Mouse (Mus musculus) lung, adult 18-20 months (tissue): ENCODE data around the gene Mapk1.
"Not testable (repeated sequence)": the region's sequence is repeated elsewhere in the genome, so short reads cannot be mapped to it uniquely, and the experiment has no call there.

Experiments used
- DNase-seq, 2 experiments: peaks; one replicate each; pipeline ENCODE4 v3.0.0; 2022; ENCODE audit warnings: mixed read lengths in 2 of 2

Gene Mapk1

DNA sequence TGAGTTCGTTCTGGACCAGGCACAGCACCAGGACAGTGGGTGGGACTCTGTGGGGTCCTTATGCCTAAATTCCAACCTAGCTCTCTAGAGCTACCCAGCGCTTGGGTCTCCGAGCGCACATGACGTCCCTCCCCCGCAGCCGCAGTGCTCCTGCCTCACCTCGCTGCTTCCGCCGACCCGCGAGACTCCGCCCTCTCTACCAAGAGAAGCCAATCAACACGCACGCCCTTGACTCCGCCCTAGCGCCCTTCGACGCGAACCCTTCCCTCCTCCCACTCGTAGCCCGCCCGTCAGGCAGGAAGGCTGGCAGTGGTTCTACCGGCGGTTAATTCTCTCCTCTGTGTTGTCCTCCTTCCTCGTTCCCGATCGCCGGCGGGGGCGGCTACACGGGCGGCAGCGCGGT lies at the start of gene Mapk1:
Mapk1 (plus strand) TSS at position 252 of the 403 bp plus-strand sequence.
- DNase-seq: peak; percentile 97

DNA sequence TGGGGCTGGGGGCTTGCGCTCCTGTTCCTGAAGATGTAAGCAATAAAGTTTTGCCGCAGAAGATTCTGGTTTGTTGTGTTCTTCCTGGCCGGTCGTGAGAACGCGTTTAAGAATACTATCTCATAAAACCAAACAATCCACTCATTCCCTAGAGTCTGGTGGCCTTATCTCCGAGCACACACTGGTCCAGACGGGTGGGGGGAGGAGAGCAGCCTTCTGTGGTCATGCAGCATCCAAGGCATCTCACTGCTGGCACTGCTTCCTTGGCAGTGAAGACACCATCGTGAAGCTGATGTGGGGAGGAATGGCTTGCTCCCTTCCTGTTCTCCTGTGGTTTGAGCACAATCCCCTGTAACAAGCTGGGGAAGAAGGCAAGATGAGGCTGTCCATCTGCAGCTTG lies 43.6 kb upstream of the Mapk1 start:
- no peak for DNase-seq

DNA sequence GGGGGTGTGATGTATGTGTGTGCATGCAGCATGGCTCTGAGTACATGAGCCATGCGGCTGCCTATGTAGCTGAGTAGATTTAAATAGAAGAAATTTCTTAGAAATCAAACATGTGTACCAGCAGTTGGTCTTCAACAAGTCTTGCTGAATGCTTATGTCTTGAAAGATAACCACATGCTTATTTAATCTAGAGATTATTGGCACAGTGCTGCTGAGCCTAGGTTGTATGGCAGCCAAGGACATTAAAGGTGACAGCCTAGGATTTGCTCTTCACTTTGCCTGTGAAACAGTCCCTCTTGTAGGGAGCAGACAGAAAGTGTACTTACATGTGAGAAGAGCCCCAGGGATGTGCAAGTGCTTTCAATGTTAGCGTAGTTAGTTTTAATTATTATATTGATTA lies 42.1 kb upstream of the Mapk1 start:
- no peak for DNase-seq

- no peak for DNase-seq
Measured at GRCm38 (mm10) chr16:16958575-16958974, 24.6 kb upstream of the Mapk1 start.

- no peak for DNase-seq
Measured at GRCm38 (mm10) chr16:16959907-16960306, 23.3 kb upstream of the Mapk1 start.

- DNase-seq: no peak
Measured at GRCm38 (mm10) chr16:16965149-16965548, 18.0 kb upstream of the Mapk1 start.

- DNase-seq: no peak
Measured at GRCm38 (mm10) chr16:16966290-16966689, 16.9 kb upstream of the Mapk1 start.

- no peak for DNase-seq
Measured at GRCm38 (mm10) chr16:16978061-16978460, 5.1 kb upstream of the Mapk1 start.

DNA sequence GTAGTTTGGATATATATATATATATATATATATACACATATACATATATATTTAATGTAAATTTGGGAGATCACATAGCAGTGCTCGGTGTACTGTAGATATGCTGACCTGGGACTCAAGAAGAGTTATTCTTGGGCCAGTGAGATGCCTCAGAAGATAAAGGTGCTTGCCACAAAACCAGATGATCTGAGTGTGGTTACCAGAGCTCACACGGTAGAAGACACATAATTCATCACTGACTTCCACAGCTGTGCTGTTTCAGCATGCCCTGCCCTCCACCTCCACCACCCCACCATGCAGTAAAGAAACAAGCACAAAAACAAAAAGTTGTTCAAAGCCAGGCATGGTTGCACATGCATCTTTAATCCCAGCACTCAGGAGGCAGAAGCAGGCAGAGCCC lies 4.4 kb upstream of the Mapk1 start:
- no peak for DNase-seq

GRCm38 (mm10) chr16:16982636-16983035 lies 546 bp upstream of the Mapk1 start:
- no peak for DNase-seq

DNA sequence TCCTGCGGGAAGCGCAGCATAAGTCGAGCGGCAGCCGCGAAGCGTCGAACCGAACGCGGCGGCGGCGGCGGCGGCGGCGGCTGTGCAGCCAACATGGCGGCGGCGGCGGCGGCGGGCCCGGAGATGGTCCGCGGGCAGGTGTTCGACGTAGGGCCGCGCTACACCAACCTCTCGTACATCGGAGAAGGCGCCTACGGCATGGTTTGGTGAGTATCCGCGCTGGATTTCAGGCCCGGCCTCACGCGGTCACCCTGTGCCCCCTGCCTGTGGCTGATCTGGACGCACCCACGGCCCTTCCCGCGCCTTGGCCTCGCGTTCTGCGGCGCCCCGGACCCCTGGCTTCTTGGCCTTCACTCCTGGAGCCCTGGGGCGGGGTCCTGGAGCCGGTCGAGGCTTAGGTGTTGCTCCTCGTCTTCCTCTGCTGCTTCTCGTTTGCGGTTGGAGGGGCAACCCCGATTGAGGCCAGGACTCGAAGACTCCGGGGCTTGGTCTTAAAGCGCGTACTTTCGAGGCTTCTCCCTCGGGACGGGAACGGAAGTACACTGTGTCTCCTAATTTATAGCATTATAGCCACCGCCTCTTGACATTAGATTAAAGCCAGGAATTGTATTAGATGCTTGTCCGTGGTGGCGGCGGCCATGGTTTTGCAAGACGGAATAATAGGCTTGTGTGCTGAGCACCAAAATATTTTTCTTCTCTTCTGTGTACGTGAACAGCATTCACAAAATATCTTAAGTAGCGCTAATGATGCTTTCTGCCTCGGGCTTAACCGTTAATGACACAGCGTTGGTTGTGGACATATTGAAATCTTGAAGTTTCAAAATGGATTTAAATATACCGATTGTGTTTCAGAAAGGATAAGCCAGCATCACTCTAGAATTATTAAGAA lies 596 bp downstream of the Mapk1 start:
- DNase-seq: peak; percentile 38 to 57

DNA sequence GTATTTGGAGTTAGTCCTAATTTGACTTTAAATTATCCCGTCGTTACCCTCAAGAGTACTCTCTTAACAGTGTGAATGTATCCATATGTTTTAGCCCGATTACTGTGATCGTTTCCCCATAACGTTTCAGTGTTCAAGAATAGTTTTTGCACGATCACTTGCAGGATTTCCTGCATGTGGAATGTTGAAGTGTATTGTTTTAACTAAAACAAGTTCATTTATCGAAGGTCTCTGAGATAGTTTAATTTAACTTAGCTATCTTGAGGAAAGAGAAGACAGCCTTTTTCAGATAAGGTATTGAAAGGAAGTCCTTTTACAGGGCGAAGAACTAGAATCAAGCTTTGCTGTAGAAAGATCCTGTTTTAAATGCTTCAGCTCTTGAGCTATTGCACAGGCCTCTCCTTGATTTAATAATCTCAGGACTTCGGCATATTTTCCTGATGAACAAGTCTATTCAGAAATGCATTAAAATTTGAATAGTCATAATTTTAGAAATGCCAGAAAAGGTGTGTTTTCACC lies 1.3 kb downstream of the Mapk1 start:
- no peak for DNase-seq

DNA sequence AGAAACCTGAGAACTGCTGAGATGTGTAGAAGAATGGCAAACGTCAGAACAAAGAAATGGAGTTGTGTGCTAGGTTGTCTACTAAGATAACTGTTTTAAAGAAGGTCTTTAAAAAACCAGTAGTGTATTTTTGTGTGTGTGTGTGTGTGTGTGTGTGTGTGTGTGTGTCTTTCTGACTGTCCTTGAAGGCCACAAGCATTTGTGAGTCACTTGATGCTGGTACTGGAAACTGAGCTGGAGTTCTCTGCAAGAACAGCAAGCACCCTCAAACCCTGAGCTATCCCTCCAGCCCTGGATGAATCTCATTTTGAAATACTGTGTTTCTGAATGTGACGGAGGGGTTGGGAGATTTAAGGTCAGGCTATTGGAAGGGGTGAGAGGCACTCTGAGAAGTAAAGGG lies 4.1 kb downstream of the Mapk1 start:
- no peak for DNase-seq

DNA sequence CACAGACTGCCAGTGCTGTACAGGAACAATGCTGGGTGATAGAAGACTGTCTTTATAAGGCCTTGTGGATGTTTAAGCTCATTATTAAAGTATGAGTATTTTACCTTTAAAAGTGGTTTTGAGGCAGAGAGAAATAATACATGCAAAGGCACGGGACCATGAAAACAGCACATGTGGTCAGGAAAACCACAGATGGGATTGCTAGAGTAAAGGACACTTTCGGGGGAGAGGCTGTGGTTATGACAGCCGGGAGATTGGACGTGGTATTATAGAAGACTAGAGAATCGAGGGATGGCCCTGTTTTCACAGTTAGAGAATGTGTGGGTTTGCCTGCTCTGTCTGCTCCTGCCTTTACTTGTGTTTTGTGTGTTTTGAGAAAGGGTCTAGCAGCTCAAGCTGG lies 5.7 kb downstream of the Mapk1 start:
- DNase-seq: no peak

DNA sequence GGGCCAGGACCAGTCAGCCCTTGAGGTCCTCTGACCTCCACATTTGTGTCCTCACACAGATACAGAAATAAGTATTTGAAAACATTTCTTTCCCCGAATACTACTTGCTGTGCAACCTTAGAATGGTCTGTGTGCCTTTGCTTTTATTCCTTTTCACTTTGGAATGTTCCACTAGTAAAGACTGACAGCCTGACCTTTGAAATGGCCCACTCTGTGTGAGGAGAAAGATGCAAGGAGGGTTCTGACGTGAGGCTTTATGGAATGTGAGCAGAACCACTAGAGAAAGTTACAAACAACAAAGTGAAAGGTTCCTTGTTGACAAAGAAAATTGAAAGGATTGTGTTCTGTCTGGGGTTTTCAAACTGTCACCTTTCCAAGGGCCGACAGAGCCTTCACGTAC lies 6.8 kb downstream of the Mapk1 start:
- no peak for DNase-seq

GRCm38 (mm10) chr16:16994426-16995052 lies 11.4 kb downstream of the Mapk1 start:
- no peak for DNase-seq

- DNase-seq: not testable (repeated sequence)
Measured at GRCm38 (mm10) chr16:16996121-16996729, 13.0 kb downstream of the Mapk1 start.

DNA sequence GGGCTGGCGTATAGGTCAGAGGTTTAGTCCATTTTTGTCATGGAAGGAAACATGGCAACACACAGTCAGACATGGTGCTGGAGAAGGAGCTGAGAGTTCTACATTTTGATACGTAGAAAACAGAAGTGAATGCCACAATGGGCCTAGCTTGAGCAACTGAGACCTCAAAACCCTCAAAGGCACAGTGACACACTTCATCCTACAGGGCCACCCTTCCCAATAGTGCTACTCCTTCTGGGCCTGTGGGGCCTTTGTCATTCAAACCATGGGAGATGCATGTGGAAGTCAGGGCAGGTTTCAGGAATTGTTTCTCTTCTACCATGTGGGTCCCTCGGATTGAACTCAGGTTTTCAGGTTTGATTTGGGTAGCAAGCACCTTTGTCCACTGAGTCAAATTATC lies 17.9 kb downstream of the Mapk1 start:
- DNase-seq: peak in 1 of 2 experiments; percentile 16

GRCm38 (mm10) chr16:17007070-17007469 lies 23.9 kb downstream of the Mapk1 start:
- DNase-seq: no peak

DNA sequence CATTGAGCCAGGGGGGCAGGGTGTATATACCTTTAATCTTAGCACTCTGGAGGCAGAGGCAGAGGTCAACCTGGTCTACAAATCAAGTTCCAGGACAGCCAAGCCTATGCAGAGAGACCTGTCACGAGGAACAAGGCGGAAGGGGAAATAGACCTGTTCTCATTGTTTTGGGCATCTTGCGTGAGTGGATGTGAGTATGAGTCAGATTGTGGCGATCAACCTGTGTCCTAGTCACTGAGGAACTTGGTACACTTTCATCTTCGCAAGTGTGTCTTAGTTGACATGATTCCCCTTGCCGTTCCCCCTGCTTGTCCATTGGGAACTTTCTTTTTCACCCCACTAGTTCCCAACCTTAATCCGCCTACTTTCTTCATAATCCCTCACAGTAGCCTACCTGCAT lies 26.9 kb downstream of the Mapk1 start:
- DNase-seq: no peak

- DNase-seq: peak in 1 of 2 experiments; percentile 43
Measured at GRCm38 (mm10) chr16:17012583-17012982, 29.4 kb downstream of the Mapk1 start.

DNA sequence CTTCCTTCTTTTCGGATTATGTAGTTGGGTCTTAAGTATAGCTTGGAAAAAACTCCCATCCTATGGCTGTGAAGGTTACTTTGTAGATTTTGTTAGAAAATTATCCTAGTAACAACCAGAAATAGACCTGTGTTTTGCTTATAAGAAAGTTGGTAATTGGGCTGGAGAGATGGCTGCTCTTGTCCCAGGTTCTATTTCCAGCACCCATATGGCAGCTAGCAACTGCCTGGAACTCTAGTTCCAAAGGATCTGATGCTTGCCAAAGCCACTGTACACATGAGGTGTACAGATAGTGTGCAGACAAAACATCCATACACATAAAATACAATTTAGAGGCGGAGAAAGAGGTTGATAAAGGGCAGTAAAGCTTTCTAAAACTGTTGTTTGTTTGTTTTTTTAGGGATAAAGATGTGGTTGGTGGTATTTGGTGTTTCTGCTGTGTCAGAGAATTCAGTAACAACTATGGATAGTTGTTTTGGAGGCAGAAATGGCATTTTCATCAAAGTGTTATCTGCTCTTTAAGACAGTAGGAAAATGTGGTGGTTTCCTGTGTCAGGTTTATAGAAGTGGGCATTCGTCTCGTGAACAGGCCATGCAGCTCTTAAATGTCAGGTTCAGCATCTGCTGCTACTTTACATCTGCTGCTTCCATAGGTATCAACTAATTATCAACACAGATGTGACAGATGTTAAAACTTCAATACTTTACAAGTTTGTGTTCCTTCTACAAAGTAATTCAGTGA lies 32.1 kb downstream of the Mapk1 start:
- no peak for DNase-seq

DNA sequence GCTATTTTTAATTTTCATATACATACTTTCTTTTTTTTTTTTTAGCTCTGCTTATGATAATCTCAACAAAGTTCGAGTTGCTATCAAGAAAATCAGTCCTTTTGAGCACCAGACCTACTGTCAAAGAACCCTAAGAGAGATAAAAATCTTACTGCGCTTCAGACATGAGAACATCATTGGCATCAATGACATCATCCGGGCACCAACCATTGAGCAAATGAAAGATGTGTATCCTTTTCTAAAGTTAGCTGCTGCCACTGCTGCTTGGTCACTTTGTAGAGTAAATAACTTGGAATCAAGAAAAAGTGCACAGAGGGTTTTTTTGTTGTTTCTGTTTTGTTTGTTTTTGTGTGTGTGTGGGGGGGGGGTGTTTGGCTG lies 32.7 kb downstream of the Mapk1 start:
- no peak for DNase-seq
